Mouse (Mus musculus): Measurements from ENCODE around the gene Olfr819. TPM values are rescaled to one million over a fixed set of nuclear protein-coding genes. Genes with fewer than 3 reads are reported as not detected.
"Not testable (repeated sequence)": the region's sequence is repeated elsewhere in the genome, so short reads cannot be mapped to it uniquely, and the experiment has no call there.

Gene Olfr819
- polyA plus RNA-seq (2016; fragmentation: Nextera tagmentation; extraction: Ambion mirVana), result not detected in 2 replicates

DNA sequence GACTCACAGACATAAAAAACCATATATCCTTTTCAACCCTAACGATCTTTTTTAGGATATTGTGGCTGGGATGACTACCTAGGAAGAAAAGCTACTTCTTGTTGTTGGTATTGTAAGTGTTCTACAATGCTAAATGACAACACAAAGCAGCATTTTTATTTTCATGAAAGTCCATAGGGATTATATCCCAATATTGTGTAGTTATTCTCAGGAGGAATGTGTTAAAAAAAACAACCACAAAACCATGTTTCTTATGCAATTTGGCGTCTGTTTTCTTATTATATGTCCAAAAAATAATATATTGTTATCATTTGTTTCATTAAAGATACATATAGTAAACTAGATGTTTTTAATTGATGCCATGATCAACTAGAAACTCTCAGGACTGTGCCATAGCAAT, at the start of gene Olfr819:
TSS of gene Olfr819 (minus strand) at position 101 of the 400 bp plus-strand sequence.
- H3K9ac ChIP-seq; H3K4me1 ChIP-seq; H3K36me3 ChIP-seq; H3K27ac ChIP-seq; H3K27me3 ChIP-seq; H3K4me3 ChIP-seq; H3K4me2 ChIP-seq (replicated peaks); H3K9me3 ChIP-seq; ATAC-seq (ENCODE audit: insufficient number of reproducible peaks, insufficient read depth, low FRiP score, low TSS enrichment): not testable (repeated sequence)
- WGBS, result 73% methylated on average over 2 of the region's 2 CpGs

- ATAC-seq (ENCODE audit: insufficient number of reproducible peaks, insufficient read depth, low FRiP score, low TSS enrichment), result no peak
- no peaks in the 10 kb centered on the region for H3K9me3 ChIP-seq
- H3K27ac ChIP-seq, result no peak within 1 kb of the TSS
- H3K9ac ChIP-seq, result no peak within 1 kb of the TSS
- no peak within 1 kb of the TSS for H3K4me2 ChIP-seq (replicated peaks)
- H3K27me3 ChIP-seq, result no peaks in the 10 kb centered on the region
- no peaks in the 10 kb centered on the region for H3K4me1 ChIP-seq
- no peak within 1 kb of the TSS for H3K4me3 ChIP-seq
- H3K36me3 ChIP-seq, result no peaks in the 10 kb centered on the region
These were observed 45.3 kb upstream of the Olfr819 start, which contains the start of gene Olfr820 for GRCm38 (mm10) chr10:130012321-130012720. Gene Olfr820 (plus strand): TSS chr10:130012621.

DNA sequence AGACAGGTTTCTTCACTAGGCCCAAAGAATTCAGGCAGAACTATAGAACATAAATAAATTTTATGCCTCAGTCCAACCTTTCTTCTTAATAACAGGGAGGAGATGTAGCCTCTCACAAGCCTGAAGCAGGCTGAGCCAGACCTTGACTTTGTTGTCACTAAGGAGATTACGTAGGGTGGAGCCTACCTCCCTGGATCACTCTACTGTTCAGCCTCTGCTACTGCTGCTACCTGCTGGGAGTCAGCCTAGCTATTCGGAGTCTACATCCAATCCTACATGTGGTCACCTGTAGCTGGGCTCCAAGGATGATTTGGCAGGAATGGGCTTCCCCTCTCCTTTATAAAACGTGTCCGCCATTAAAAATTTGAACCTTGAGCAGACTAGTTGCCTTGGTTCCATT, 38.3 kb upstream of the Olfr819 start:
- 83% methylated on average over 4 of the region's 4 CpGs for WGBS
- ATAC-seq (ENCODE audit: insufficient number of reproducible peaks, insufficient read depth, low FRiP score, low TSS enrichment); H3K27ac ChIP-seq; H3K36me3 ChIP-seq; H3K4me2 ChIP-seq (replicated peaks); H3K4me1 ChIP-seq; H3K4me3 ChIP-seq; H3K27me3 ChIP-seq; H3K9ac ChIP-seq; H3K9me3 ChIP-seq: not testable (repeated sequence)

DNA sequence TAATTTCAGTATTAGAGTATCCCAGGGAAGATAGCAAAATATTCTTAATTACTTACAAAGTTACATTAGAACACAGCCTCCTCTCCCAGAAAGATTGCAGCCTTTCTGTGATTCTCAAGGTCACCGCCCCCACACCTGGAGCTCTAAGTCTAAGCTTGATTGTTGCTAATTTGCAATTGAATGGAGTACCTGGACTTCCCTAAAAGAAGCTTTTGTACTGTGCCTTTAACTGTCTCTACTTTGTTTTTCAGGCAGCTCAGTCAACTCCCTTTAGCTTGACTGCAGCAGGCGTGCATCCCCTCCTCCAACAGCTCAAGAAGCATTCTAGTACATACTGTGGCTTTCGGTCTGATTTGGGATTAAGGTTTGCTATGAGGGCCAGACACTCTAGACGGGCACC, 37.0 kb upstream of the Olfr819 start:
- H3K4me1 ChIP-seq, result not testable (repeated sequence)
- WGBS, result 86% methylated on average over 4 of the region's 4 CpGs

DNA sequence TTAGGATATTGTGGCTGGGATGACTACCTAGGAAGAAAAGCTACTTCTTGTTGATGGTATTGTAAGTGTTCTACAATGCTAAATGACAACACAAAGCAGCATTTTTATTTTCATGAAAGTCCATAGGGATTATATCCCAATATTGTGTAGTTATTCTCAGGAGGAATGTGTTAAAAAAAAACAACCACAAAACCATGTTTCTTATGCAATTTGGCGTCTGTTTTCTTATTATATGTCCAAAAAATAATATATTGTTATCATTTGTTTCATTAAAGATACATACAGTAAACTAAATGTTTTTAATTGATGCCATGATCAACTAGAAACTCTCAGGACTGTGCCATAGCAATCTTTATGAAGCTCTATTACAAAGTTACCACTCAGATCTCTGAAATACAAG, 17.9 kb upstream of the Olfr819 start, which contains the start of gene Gm10310:
TSS of gene Gm10310 (minus strand) at position 101 of the 400 bp plus-strand sequence.
- not testable (repeated sequence) for H3K9ac ChIP-seq; H3K4me1 ChIP-seq; ATAC-seq (ENCODE audit: insufficient number of reproducible peaks, insufficient read depth, low FRiP score, low TSS enrichment); H3K4me3 ChIP-seq; H3K36me3 ChIP-seq; H3K27me3 ChIP-seq; H3K4me2 ChIP-seq (replicated peaks); H3K27ac ChIP-seq; H3K9me3 ChIP-seq
- no CpG with 5 or more reads among the region's 1 CpGs for WGBS

More for the DNA sequence above, 37.0 kb upstream of the Olfr819 start:
- not testable (repeated sequence) for H3K36me3 ChIP-seq; ATAC-seq (ENCODE audit: insufficient number of reproducible peaks, insufficient read depth, low FRiP score, low TSS enrichment); H3K9ac ChIP-seq; H3K4me2 ChIP-seq (replicated peaks); H3K4me3 ChIP-seq; H3K27ac ChIP-seq; H3K27me3 ChIP-seq; H3K9me3 ChIP-seq

DNA sequence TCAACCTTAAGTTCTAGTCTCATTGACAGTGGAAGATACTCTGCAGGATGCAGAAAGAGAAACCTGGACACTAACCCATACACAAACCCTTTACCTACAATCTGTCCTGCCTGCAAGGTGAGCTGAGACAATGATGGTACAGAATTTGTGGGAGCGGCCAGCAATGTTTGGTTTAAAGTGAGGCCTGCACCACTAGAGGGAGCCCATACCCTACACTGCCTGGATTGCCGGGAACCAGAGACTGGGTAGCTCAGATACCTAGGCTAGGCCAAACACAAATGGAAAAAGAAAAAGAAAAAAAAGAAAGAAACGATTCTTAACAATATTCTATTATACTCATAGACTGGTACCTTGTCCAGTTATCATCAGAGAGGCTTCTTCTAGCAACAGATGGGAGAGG, 14.8 kb upstream of the Olfr819 start:
- no CpG with 5 or more reads among the region's 3 CpGs for WGBS
- not testable (repeated sequence) for ATAC-seq (ENCODE audit: insufficient number of reproducible peaks, insufficient read depth, low FRiP score, low TSS enrichment)

DNA sequence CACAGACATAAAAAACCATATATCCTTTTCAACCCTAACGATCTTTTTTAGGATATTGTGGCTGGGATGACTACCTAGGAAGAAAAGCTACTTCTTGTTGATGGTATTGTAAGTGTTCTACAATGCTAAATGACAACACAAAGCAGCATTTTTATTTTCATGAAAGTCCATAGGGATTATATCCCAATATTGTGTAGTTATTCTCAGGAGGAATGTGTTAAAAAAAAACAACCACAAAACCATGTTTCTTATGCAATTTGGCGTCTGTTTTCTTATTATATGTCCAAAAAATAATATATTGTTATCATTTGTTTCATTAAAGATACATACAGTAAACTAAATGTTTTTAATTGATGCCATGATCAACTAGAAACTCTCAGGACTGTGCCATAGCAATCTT, 9.0 kb upstream of the Olfr819 start, which contains the start of gene Olfr247:
TSS of gene Olfr247 (minus strand) at position 101 of the 400 bp plus-strand sequence.
- H3K9me3 ChIP-seq; H3K27me3 ChIP-seq; H3K4me2 ChIP-seq (replicated peaks); H3K27ac ChIP-seq; H3K9ac ChIP-seq; H3K36me3 ChIP-seq; H3K4me3 ChIP-seq; ATAC-seq (ENCODE audit: insufficient number of reproducible peaks, insufficient read depth, low FRiP score, low TSS enrichment); H3K4me1 ChIP-seq: not testable (repeated sequence)
- WGBS, result no CpG with 5 or more reads among the region's 2 CpGs

More for the DNA sequence above, 14.8 kb upstream of the Olfr819 start:
- not testable (repeated sequence) for H3K27me3 ChIP-seq; H3K4me1 ChIP-seq; H3K4me2 ChIP-seq (replicated peaks); H3K9me3 ChIP-seq; H3K4me3 ChIP-seq; H3K36me3 ChIP-seq; H3K27ac ChIP-seq; H3K9ac ChIP-seq

GRCm38 (mm10) chr10:129972994-129973393, 5.9 kb upstream of the Olfr819 start:
- H3K36me3 ChIP-seq; H3K4me1 ChIP-seq; H3K27ac ChIP-seq; H3K9me3 ChIP-seq; H3K4me2 ChIP-seq (replicated peaks); ATAC-seq (ENCODE audit: insufficient number of reproducible peaks, insufficient read depth, low FRiP score, low TSS enrichment); H3K4me3 ChIP-seq; H3K27me3 ChIP-seq; H3K9ac ChIP-seq: not testable (repeated sequence)
- no CpG with 5 or more reads among the region's 3 CpGs for WGBS

DNA sequence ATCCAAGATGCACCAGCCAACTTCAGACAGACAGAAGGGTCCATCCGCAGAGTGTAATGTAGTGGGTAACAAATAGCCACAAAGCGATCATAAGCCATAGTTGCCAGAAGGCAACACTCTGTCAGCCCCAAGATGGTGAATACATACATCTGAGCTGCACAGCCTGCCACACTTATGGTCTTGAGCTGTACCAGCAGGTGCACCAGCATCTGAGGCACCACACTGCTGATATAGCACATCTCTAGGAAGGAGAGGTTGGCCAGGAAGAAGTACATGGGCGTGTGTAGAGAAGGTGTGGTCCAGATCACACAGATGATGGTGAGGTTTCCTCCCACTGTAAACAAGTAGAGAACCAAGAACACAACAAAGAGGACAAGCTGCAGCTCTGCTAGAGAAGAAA, 834 bp downstream of the Olfr819 start:
- H3K36me3 ChIP-seq; H3K27me3 ChIP-seq; H3K9ac ChIP-seq; ATAC-seq (ENCODE audit: insufficient number of reproducible peaks, insufficient read depth, low FRiP score, low TSS enrichment); H3K9me3 ChIP-seq; H3K4me3 ChIP-seq; H3K4me1 ChIP-seq; H3K27ac ChIP-seq; H3K4me2 ChIP-seq (replicated peaks): not testable (repeated sequence)
- 84% methylated on average over 2 of the region's 3 CpGs for WGBS

DNA sequence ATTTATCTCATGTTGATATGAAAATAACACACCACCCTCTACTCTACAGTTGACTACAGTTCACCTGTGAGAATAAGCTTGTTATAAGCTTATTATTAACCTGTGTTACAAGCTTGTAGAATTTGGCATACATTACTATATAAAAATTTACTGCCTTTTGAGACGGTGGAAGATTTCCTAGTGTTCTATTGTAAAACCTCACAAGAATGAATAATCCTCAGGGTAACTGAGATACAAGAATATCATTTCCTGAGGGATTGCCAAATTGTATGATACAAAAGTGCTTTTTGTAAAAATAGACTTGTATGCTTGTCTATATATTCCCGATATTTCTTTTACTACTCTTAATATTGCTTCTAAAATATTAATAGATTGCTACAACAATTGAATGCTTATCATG, 18.1 kb downstream of the Olfr819 start, which contains the start of gene Olfr818:
TSS of gene Olfr818 (minus strand) at position 101 of the 400 bp plus-strand sequence.
- H3K36me3 ChIP-seq, result no peaks in the 10 kb centered on the region
- no peak within 1 kb of the TSS for H3K4me3 ChIP-seq
- WGBS, result 92% methylated on average over 2 of the region's 2 CpGs
- H3K4me1 ChIP-seq, result no peaks in the 10 kb centered on the region
- H3K27me3 ChIP-seq, result no peaks in the 10 kb centered on the region
- H3K9me3 ChIP-seq, result no peaks in the 10 kb centered on the region
- H3K27ac ChIP-seq, result no peak within 1 kb of the TSS
- no peak within 1 kb of the TSS for H3K9ac ChIP-seq
- ATAC-seq (ENCODE audit: insufficient number of reproducible peaks, insufficient read depth, low FRiP score, low TSS enrichment), result no peak
- H3K4me2 ChIP-seq (replicated peaks), result no peak within 1 kb of the TSS

DNA sequence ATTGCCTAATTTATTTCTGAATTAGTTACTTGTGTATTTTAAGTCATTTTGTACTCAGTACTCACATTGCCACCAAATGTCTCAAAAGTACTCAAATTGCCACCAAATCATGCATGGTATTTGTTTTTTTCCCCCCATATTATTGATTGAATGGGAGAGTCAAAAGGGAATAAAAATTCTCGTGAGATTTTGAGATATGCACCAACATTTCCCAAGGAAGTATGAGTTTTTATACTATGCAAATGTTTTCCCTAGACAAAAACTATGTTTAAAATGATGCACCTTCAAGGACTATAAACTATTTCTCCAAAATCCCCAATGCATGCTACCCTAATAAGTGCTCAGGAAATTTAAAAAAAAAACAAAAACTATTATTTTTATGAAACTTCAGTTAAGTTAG, 51.6 kb downstream of the Olfr819 start, which contains the start of gene Olfr816:
TSS of gene Olfr816 (minus strand) at position 101 of the 400 bp plus-strand sequence.
- Histone ChIP-seq H3K4me2 (replicated peaks) (no peak within 1 kb of the TSS), H3K36me3 (no peaks in the 10 kb centered on the region), H3K4me1 (no peaks in the 10 kb centered on the region), H3K9me3 (no peaks in the 10 kb centered on the region), H3K9ac (no peak within 1 kb of the TSS), H3K4me3 (no peak within 1 kb of the TSS), H3K27ac (no peak within 1 kb of the TSS), H3K27me3 (no peaks in the 10 kb centered on the region)
- no peak for ATAC-seq (ENCODE audit: insufficient number of reproducible peaks, insufficient read depth, low FRiP score, low TSS enrichment)
- WGBS, result 59% methylated on average over 1 of the region's 1 CpGs

Data from embryonic facial prominence, embryonic 12.5 days (tissue).